Comparison of ENCODE assay signal across 27 mouse cellular contexts in the genomic region with DNA sequence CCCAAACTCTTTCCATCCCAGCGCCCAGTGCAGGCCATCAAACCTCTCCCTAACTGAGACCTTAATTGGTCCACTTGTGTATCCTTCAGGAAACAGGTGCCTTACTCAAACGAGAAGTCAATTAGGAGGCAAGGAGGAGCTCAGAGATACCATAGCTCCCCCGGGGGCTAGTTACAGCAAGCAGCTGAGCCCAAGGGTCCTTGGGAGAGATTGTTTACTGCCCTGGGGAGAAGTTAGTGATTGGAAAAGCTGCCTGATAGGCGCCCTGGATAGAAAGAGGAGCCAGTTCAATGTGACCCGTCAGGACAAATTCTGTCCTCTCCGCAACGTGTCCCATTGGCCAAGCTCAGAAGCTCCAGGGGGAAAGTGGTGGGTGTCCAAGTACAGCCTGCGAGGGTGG.
"Had no signal": no experiment of that assay in that cellular context is flagged by ENCODE, and none has a peak within 500 bp of the region (broad histone marks: within the 10 kb centered on the region; RNA-seq: fewer than 3 reads in every experiment).

No protein-coding gene starts in this region.

- H3K9ac ChIP-seq: embryonic facial prominence, embryonic 12.5 days; embryonic facial prominence, embryonic 13.5 days; forebrain, embryonic 12.5 days; forebrain, embryonic 13.5 days; forebrain, embryonic 15.5 days; forebrain, postnatal 0 days had no signal

- H3K4me1 ChIP-seq: embryonic facial prominence, embryonic 12.5 days; embryonic facial prominence, embryonic 13.5 days; forebrain, embryonic 10.5 days; forebrain, embryonic 12.5 days; forebrain, embryonic 13.5 days; forebrain, embryonic 15.5 days had no signal

- H3K4me3 ChIP-seq: embryonic facial prominence, embryonic 12.5 days; embryonic facial prominence, embryonic 13.5 days; erythroblast, embryonic 14.5 days; forebrain, embryonic 10.5 days; forebrain, embryonic 12.5 days; forebrain, embryonic 13.5 days; forebrain, embryonic 15.5 days; gastrocnemius, adult 2 months had no signal

- H3K4me2 ChIP-seq: embryonic facial prominence, embryonic 12.5 days; embryonic facial prominence, embryonic 13.5 days; forebrain, embryonic 12.5 days; forebrain, embryonic 13.5 days; forebrain, embryonic 15.5 days; heart, embryonic 11.5 days had no signal

- H3K27me3 ChIP-seq: embryonic facial prominence, embryonic 12.5 days; embryonic facial prominence, embryonic 13.5 days; forebrain, embryonic 12.5 days; forebrain, embryonic 13.5 days; forebrain, embryonic 15.5 days had no signal

- H3K36me3 ChIP-seq: embryonic facial prominence, embryonic 12.5 days; embryonic facial prominence, embryonic 13.5 days; forebrain, embryonic 10.5 days; forebrain, embryonic 12.5 days; forebrain, embryonic 15.5 days had no signal

- ATAC-seq: forebrain, embryonic 13.5 days; forebrain, embryonic 14.5 days; forebrain, embryonic 15.5 days; forebrain, embryonic 16.5 days; forebrain, postnatal 0 days had no signal

- DNase-seq: cerebellum, adult 18-20 months; cerebellum, adult 2 months; cerebellum, adult 8-10 months; cerebellum, adult 9-10 months; cerebellum, adult 9-11 months; cerebellum, postnatal 10 days; cerebellum, postnatal 14 days; cerebellum, postnatal 25 days; cerebellum, postnatal 36 days; embryo, embryonic 11 days; forebrain, postnatal 0 days; gastrocnemius, adult 2 months; gastrocnemius, postnatal 10 days; gastrocnemius, postnatal 14 days; gastrocnemius, postnatal 25 days; gastrocnemius, postnatal 36 days; heart, adult 18-20 months had no signal

- H3K27ac ChIP-seq: embryonic facial prominence, embryonic 12.5 days; embryonic facial prominence, embryonic 13.5 days; forebrain, embryonic 10.5 days; forebrain, embryonic 12.5 days; forebrain, embryonic 13.5 days; forebrain, embryonic 15.5 days; gastrocnemius, adult 2 months had no signal

- H3K9me3 ChIP-seq: embryonic facial prominence, embryonic 12.5 days; embryonic facial prominence, embryonic 13.5 days; forebrain, embryonic 10.5 days; forebrain, embryonic 12.5 days; forebrain, embryonic 13.5 days; forebrain, embryonic 15.5 days had no signal
